Mouse (Mus musculus): Measurements from ENCODE around the gene Mprip. TPM values are rescaled to one million over a fixed set of nuclear protein-coding genes. Genes with fewer than 3 reads are reported as not detected.

Mprip gene
- polyA plus RNA-seq, 1 experiment from 2014 or later = 27.8 TPM

GRCm38 (mm10) chr11:59645036-59645435 lies 16.1 kb upstream of the Mprip start:
- no peaks in the 10 kb centered on the region for H3K9me3 ChIP-seq (ENCODE audit: control insufficient read depth)
- H3K27me3 ChIP-seq (replicated peaks; ENCODE audit: control insufficient read depth, insufficient read depth, low read length) = no peaks in the 10 kb centered on the region
- no peak overlapping the region for H3K4me2 ChIP-seq (replicated peaks; ENCODE audit: low read depth)
- no peak overlapping the region for H3K4me3 ChIP-seq (ENCODE audit: low read depth, low read length)
- no peak for ATAC-seq
- H3K9ac ChIP-seq (ENCODE audit: low read depth, low read length) = no peak overlapping the region
- 46% methylated on average over 7 of the region's 7 CpGs for WGBS
- no peaks in the 10 kb centered on the region for H3K4me1 ChIP-seq (replicated peaks; ENCODE audit: control insufficient read depth, insufficient read depth, low read length)
- TF ChIP-seq CTCF (IDR thresholded peaks at IDR 0.05; ENCODE audit: low read depth) = no peak
- H3K36me3 ChIP-seq (ENCODE audit: control insufficient read depth, insufficient read depth) = no peaks in the 10 kb centered on the region
- H3K27ac ChIP-seq (ENCODE audit: low read depth, low read length) = no peak overlapping the region

- Histone ChIP-seq H3K27ac (ENCODE audit: low read depth, low read length) (no peak overlapping the region), H3K9me3 (ENCODE audit: control insufficient read depth) (no peaks in the 10 kb centered on the region), H3K4me2 (replicated peaks; ENCODE audit: low read depth) (no peak overlapping the region), H3K36me3 (ENCODE audit: control insufficient read depth, insufficient read depth) (no peaks in the 10 kb centered on the region), H3K9ac (ENCODE audit: low read depth, low read length) (no peak overlapping the region), H3K27me3 (replicated peaks; ENCODE audit: control insufficient read depth, insufficient read depth, low read length) (no peaks in the 10 kb centered on the region), H3K4me1 (replicated peaks; ENCODE audit: control insufficient read depth, insufficient read depth, low read length) (no peaks in the 10 kb centered on the region), H3K4me3 (ENCODE audit: low read depth, low read length) (no peak overlapping the region)
- ATAC-seq = no peak
- TF ChIP-seq CTCF (IDR thresholded peaks at IDR 0.05; ENCODE audit: low read depth) = no peak
- WGBS = 46% methylated on average over 4 of the region's 4 CpGs
Measured at GRCm38 (mm10) chr11:59649058-59649457, 12.0 kb upstream of the Mprip start.

- Histone ChIP-seq H3K36me3 (ENCODE audit: control insufficient read depth, insufficient read depth) (no peaks in the 10 kb centered on the region), H3K27me3 (replicated peaks; ENCODE audit: control insufficient read depth, insufficient read depth, low read length) (no peaks in the 10 kb centered on the region), H3K9me3 (ENCODE audit: control insufficient read depth) (no peaks in the 10 kb centered on the region), H3K4me3 (ENCODE audit: low read depth, low read length) (no peak overlapping the region), H3K4me1 (replicated peaks; ENCODE audit: control insufficient read depth, insufficient read depth, low read length) (no peaks in the 10 kb centered on the region), H3K4me2 (replicated peaks; ENCODE audit: low read depth) (no peak overlapping the region), H3K27ac (ENCODE audit: low read depth, low read length) (no peak overlapping the region), H3K9ac (ENCODE audit: low read depth, low read length) (no peak overlapping the region)
- no peak for TF ChIP-seq CTCF (IDR thresholded peaks at IDR 0.05; ENCODE audit: low read depth)
- no peak for ATAC-seq
- WGBS = 68% methylated on average over 2 of the region's 2 CpGs
Measured at GRCm38 (mm10) chr11:59653003-59653402, 8.1 kb upstream of the Mprip start.

- no peak for TF ChIP-seq CTCF (IDR thresholded peaks at IDR 0.05; ENCODE audit: low read depth)
- WGBS = 87% methylated on average over 2 of the region's 2 CpGs
- no peak for ATAC-seq
Measured at GRCm38 (mm10) chr11:59653547-59653946, 7.6 kb upstream of the Mprip start.

GRCm38 (mm10) chr11:59655337-59655736 lies 5.8 kb upstream of the Mprip start:
- no peaks in the 10 kb centered on the region for H3K36me3 ChIP-seq (ENCODE audit: control insufficient read depth, insufficient read depth)
- no peaks in the 10 kb centered on the region for H3K4me1 ChIP-seq (replicated peaks; ENCODE audit: control insufficient read depth, insufficient read depth, low read length)
- ATAC-seq = no peak
- no peaks in the 10 kb centered on the region for H3K9me3 ChIP-seq (ENCODE audit: control insufficient read depth)
- TF ChIP-seq CTCF (IDR thresholded peaks at IDR 0.05; ENCODE audit: low read depth) = no peak
- no peak overlapping the region for H3K4me2 ChIP-seq (replicated peaks; ENCODE audit: low read depth)
- H3K4me3 ChIP-seq (ENCODE audit: low read depth, low read length) = no peak overlapping the region
- H3K9ac ChIP-seq (ENCODE audit: low read depth, low read length) = no peak overlapping the region
- no peaks in the 10 kb centered on the region for H3K27me3 ChIP-seq (replicated peaks; ENCODE audit: control insufficient read depth, insufficient read depth, low read length)
- 33% methylated on average over 5 of the region's 5 CpGs for WGBS
- no peak overlapping the region for H3K27ac ChIP-seq (ENCODE audit: low read depth, low read length)

More at GRCm38 (mm10) chr11:59653547-59653946, 7.6 kb upstream of the Mprip start:
- Histone ChIP-seq H3K4me2 (replicated peaks; ENCODE audit: low read depth) (no peak overlapping the region), H3K27me3 (replicated peaks; ENCODE audit: control insufficient read depth, insufficient read depth, low read length) (no peaks in the 10 kb centered on the region), H3K36me3 (ENCODE audit: control insufficient read depth, insufficient read depth) (no peaks in the 10 kb centered on the region), H3K9ac (ENCODE audit: low read depth, low read length) (no peak overlapping the region), H3K9me3 (ENCODE audit: control insufficient read depth) (no peaks in the 10 kb centered on the region), H3K4me1 (replicated peaks; ENCODE audit: control insufficient read depth, insufficient read depth, low read length) (no peaks in the 10 kb centered on the region), H3K4me3 (ENCODE audit: low read depth, low read length) (no peak overlapping the region), H3K27ac (ENCODE audit: low read depth, low read length) (no peak overlapping the region)

- TF ChIP-seq CTCF (IDR thresholded peaks at IDR 0.05; ENCODE audit: low read depth) = no peak
- ATAC-seq = no peak
- H3K4me2 ChIP-seq (replicated peaks; ENCODE audit: low read depth) = no peak overlapping the region
- no peak overlapping the region for H3K27ac ChIP-seq (ENCODE audit: low read depth, low read length)
- H3K4me1 ChIP-seq (replicated peaks; ENCODE audit: control insufficient read depth, insufficient read depth, low read length) = no peaks in the 10 kb centered on the region
- H3K36me3 ChIP-seq (ENCODE audit: control insufficient read depth, insufficient read depth) = no peaks in the 10 kb centered on the region
- H3K9ac ChIP-seq (ENCODE audit: low read depth, low read length) = no peak overlapping the region
- WGBS = 41% methylated on average over 7 of the region's 7 CpGs
- H3K4me3 ChIP-seq (ENCODE audit: low read depth, low read length) = no peak overlapping the region
- H3K9me3 ChIP-seq (ENCODE audit: control insufficient read depth) = no peaks in the 10 kb centered on the region
- no peaks in the 10 kb centered on the region for H3K27me3 ChIP-seq (replicated peaks; ENCODE audit: control insufficient read depth, insufficient read depth, low read length)
Measured at GRCm38 (mm10) chr11:59656016-59656415, 5.1 kb upstream of the Mprip start.
